Mouse (Mus musculus): ENCODE measurements around the gene Mapk12.

DNA sequence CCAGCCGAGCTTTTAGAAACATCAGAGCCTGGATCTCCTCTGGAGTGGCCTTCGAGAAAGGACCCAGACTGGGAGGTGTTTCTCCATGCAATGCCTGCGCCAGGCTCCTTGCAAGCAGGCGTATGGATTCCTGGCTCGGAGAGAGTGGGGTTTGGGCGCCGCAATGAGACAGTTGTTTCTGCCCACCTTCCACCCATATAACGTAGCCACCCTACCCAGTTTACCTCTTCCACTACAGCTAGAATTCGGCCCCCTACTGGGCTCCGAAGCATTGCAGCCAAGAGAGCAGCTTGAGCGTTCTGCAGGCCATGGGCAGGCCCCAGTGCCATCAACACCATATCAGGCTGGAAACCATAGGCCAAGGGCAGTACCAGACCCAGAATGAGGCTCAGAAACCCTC is 16.9 kb downstream of the Mapk12 start:
- TF ChIP-seq CTCF (IDR thresholded peaks at IDR 0.05; ENCODE audit: low read depth, low read length) (no peak), POLR2A (IDR thresholded peaks at IDR 0.05; ENCODE audit: borderline replicate concordance, low read depth, low read length) (no peak)

Data from bone marrow macrophage, adult 2 months (primary cell).